Mouse (Mus musculus) adrenal gland, adult 2 months (tissue): ENCODE results near the gene Ngb. TPM values are rescaled to one million over a fixed set of nuclear protein-coding genes. Genes with fewer than 3 reads are reported as not detected.

Experiments
- DNase-seq: peaks from one replicate; pipeline ENCODE4 v3.0.0; 2021
- long read RNA-seq: library from polyadenylated mRNA; stranded (forward); transcript quantifications from one replicate; pipeline ENCODE4 v2.0.0, GENCODE M21; 2021
- polyA plus RNA-seq: library from polyadenylated mRNA; depleted of rRNA; stranded (reverse); fragments of >200 nt; gene quantifications from 2 replicates; pipeline ENCODE4 v1.2.3, GENCODE M21; 2012; rRNA removed
- total RNA-seq, 2 experiments: library from RNA; stranded (reverse); gene quantifications; 2 replicates each; pipeline ENCODE4 v1.2.3; 2021

The Ngb gene
- total RNA-seq (1 to 10 TPM; 1.9 to 2.3 TPM), polyA plus RNA-seq (4.0 and 7.9 TPM in 2 replicates)
- long read RNA-seq, transcript Ngb-201 (4 exons, 1,616 nt): major isoform, 5 of 6 reads
- long read RNA-seq, partial matches to known transcripts: 0 of 6 reads
- long read RNA-seq, other reads (novel, unspliced or antisense): 0 of 6 reads

DNA sequence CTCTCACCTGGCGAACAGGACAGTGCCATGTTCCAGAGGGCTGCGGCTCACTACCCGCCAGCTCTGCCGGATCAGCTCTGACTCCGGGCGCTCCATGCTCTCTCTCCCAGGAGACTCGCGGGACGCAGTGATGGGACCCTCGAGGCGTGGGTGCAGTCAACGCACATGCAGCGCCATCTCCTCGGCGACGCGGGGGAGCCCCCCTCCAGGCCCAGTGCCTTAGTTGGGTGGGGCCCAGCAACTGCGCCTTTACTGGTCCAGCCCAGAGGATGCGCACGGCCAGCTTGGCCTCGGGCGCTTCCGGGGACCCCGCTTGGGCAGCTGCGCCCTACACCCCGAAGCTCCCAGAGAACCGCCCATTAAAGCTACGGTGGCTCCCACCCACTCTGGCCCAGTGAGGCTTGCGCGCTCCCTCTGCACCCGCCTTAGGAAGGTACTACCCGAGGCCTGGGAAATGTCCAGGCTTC lies at the start of gene Ngb:
TSS of gene Ngb (minus strand) at position 375 of the 467 bp plus-strand sequence.
- peak; percentile 7 for DNase-seq

GRCm38 (mm10) chr12:87149471-87149870 lies 47.1 kb upstream of the Ngb start:
- DNase-seq: no peak

- no peak for DNase-seq
Measured at GRCm38 (mm10) chr12:87148136-87148535, 45.8 kb upstream of the Ngb start.

- DNase-seq: peak; percentile 97
Measured at GRCm38 (mm10) chr12:87147395-87148089, 45.2 kb upstream of the Ngb start, which contains the start of gene Pomt2. Pomt2 (minus strand) TSS chr12:87147968.

DNA sequence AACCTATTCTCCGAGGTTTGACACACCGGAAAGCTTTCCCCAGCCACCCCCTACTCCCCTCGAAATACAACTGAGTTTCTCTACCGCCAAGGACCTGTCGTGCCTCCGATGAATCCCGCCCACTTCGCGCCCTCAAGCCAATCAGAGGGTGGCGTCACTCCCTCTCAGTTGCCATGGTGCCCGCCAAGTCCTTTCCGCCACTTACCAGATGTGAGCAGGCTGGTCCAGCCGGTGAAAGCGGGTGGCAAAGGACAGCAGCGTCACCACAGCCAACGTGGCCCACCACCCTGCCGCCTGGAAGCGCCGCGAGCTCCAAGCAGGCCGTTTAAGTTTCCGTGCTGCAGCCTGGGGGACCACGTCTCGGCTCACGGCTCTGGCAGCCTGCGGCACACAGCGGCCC lies 44.6 kb upstream of the Ngb start, which contains the start of gene Gstz1:
TSS of gene Gstz1 (plus strand) at position 200 of the 400 bp plus-strand sequence.
- DNase-seq: peak; percentile 93

DNA sequence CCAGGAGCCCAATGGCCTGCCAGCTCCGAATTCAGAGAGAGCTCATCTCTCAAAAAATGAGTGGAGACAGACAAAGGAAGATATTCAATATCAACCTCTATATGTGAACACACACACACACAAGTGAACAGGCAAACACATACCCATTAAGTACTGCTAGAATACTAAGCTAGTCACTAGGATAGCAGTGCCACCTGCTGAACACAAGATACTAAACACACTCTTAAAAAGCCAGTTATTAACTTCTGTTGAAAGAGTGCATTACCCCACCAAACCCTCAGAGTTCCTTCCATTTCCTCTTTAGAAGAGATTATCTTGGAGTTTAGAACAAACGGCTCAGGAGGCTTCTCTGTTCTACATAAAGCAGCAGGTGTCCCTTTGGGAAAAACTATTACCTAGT lies 39.8 kb upstream of the Ngb start:
- no peak for DNase-seq

DNA sequence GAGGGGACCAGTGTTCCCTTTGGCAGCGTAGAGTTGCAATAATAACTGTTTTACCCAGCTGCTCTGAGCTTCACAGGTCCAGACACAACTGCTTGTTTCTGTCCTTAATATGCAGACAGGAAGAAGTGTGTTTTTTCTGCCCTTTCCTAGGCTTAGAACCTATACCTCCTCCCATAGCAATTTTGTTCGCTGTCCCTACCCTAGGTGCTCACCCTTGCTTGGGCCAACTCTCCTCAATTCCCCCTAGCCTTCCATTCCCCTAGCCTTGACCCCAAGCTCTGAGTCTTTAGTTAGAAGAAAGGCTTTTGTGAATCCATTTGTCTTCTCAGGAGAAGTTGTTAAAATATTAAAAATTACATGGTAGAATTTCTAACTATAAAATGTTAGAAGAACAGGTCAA lies 36.4 kb upstream of the Ngb start:
- DNase-seq: no peak

DNA sequence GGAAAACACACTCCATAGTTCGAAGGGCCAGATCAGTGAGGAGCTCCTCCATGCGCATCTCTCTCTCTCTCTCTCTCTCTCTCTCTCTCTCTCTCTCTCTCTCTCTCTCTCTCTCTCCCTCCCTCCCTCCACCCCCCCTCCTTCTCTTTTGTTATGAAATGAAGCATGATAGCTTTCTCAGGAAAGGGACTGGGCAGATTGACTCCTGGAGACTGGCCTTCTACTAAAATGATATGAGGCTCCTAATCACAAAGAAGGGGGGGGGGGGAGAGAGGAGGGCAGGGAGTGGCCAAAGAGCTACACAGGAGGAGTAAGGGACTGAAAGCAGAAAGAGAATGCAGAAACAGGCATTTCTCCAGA lies 36.0 kb upstream of the Ngb start:
- DNase-seq: no peak

- DNase-seq: no peak
Measured at GRCm38 (mm10) chr12:87137439-87138341, 35.4 kb upstream of the Ngb start.

- DNase-seq: no peak
Measured at GRCm38 (mm10) chr12:87132784-87133183, 30.4 kb upstream of the Ngb start.

- no peak for DNase-seq
Measured at GRCm38 (mm10) chr12:87132210-87132609, 29.9 kb upstream of the Ngb start.

- peak; percentile 64 for DNase-seq
Measured at GRCm38 (mm10) chr12:87131619-87132018, 29.3 kb upstream of the Ngb start.

DNA sequence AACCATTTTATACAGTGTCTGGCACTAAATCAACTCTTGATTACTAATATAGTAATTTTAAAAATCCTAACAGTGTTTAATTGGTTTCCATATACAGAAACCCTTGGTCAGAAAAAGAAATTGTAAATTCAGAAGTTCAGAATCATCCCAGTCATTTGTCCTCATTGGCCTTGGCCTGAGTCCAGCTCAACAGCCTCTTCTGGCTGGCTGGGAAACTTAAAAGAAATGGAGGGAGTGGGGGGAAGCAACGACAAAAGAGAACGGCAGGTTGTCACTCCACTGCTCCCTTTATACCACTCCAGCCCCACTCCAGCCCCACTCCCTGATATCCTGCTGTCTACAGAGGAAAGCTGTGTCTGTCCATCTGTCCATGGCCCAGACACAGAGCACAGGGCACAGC lies 28.8 kb upstream of the Ngb start:
- peak; percentile 53 for DNase-seq

GRCm38 (mm10) chr12:87130224-87130623 lies 27.9 kb upstream of the Ngb start:
- DNase-seq: no peak

- DNase-seq: no peak
Measured at GRCm38 (mm10) chr12:87127256-87127655, 24.9 kb upstream of the Ngb start.

DNA sequence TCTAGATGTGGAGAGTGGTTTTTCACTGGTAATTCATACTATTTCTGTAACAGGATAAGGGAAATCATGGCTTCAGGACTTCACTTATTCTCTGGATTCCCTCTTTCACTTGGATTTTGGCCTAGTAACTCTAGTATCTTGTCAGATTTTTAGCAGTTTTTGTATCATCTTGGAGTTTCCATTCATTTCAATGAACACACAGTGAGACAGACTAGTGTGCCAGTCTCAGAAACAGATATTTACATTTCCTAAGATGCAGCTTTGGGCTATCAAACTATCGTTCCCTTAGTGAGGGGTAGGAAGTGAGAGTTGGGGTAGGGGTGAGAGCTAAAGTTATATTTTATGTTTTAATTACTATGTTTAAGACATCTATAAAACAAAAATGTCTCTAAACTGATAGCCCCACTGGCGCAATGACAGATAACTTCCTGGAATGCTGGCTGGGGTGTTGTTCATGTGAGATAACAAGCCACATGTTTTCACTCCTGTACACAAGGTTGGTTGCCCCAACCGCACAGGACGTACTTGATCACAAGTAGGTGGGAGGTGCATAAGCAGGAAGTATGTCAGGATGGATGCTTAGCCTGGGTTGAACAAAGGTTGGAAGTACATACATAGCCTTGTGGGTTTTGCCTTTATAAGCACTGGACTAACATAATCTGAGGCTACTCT lies 19.7 kb upstream of the Ngb start:
- no peak for DNase-seq

GRCm38 (mm10) chr12:87107357-87107977 lies 5.1 kb upstream of the Ngb start:
- no peak for DNase-seq

GRCm38 (mm10) chr12:87104796-87105195 lies 2.5 kb upstream of the Ngb start:
- no peak for DNase-seq

GRCm38 (mm10) chr12:87103471-87103870 lies 1.1 kb upstream of the Ngb start:
- no peak for DNase-seq

GRCm38 (mm10) chr12:87100331-87100730 lies 2.0 kb downstream of the Ngb start:
- DNase-seq: no peak

- no peak for DNase-seq
Measured at GRCm38 (mm10) chr12:87093671-87094070, 8.7 kb downstream of the Ngb start.

- no peak for DNase-seq
Measured at GRCm38 (mm10) chr12:87093249-87093648, 9.1 kb downstream of the Ngb start.
